Mouse (Mus musculus) brain, embryonic 18.5 days (tissue): ENCODE results near the gene Zswim2.
"Not testable (repeated sequence)": the region's sequence is repeated elsewhere in the genome, so short reads cannot be mapped to it uniquely, and the experiment has no call there.

Source experiments
- DNase-seq: peaks from one replicate; pipeline ENCODE4 v3.0.0-alpha.2; 2012; ENCODE audit warnings: low read depth, low spot score

Gene Zswim2

GRCm38 (mm10) chr2:83940931-83941361 is at the start of gene Zswim2:
Gene Zswim2 (minus strand): TSS chr2:83941228.
- peak; percentile 70 for DNase-seq

- not testable (repeated sequence) for DNase-seq
Measured at GRCm38 (mm10) chr2:83990253-83990652, 49.2 kb upstream of the Zswim2 start, which contains the start of gene Gm13691. Gene Gm13691 (plus strand): TSS chr2:83990553.

DNA sequence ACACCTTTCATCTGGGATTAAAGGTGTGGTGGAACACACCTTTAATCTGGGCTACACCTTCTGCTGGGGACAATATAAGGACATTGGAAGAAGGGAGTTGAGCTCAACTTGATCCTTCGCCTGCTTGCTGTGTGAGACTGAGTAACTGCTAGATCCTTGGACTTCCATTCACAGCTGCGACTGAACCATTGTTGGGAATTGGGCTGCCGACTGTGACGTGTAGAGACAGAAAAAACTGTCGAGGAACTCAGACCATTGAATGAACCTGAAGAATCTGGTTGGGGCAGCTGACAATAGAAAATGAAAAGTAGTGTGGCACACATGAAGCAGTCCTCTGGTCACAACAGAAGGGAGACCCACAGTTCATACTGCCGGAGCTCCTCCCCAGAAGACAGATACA is 43.4 kb upstream of the Zswim2 start, which contains the start of gene Gm13697:
Gene Gm13697, plus strand, starts transcription at position 301 of the 400 bp plus-strand sequence.
- not testable (repeated sequence) for DNase-seq

DNA sequence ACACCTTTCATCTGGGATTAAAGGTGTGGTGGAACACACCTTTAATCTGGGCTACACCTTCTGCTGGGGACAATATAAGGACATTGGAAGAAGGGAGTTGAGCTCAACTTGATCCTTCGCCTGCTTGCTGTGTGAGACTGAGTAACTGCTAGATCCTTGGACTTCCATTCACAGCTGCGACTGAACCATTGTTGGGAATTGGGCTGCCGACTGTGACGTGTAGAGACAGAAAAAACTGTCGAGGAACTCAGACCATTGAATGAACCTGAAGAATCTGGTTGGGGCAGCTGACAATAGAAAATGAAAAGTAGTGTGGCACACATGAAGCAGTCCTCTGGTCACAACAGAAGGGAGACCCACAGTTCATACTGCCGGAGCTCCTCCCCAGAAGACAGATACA is 37.6 kb upstream of the Zswim2 start, which contains the start of gene Gm13694:
Gene Gm13694, plus strand, starts transcription at position 301 of the 400 bp plus-strand sequence.
- not testable (repeated sequence) for DNase-seq

GRCm38 (mm10) chr2:83972823-83973222 is 31.8 kb upstream of the Zswim2 start, which contains the start of gene Gm13696:
Gene Gm13696 (plus strand): TSS chr2:83973123.
- DNase-seq: not testable (repeated sequence)

DNA sequence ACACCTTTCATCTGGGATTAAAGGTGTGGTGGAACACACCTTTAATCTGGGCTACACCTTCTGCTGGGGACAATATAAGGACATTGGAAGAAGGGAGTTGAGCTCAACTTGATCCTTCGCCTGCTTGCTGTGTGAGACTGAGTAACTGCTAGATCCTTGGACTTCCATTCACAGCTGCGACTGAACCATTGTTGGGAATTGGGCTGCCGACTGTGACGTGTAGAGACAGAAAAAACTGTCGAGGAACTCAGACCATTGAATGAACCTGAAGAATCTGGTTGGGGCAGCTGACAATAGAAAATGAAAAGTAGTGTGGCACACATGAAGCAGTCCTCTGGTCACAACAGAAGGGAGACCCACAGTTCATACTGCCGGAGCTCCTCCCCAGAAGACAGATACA is 26.0 kb upstream of the Zswim2 start, which contains the start of gene Gm13695:
Gene Gm13695, plus strand, starts transcription at position 301 of the 400 bp plus-strand sequence.
- DNase-seq: not testable (repeated sequence)

- DNase-seq: not testable (repeated sequence)
Measured at GRCm38 (mm10) chr2:83961203-83961602, 20.2 kb upstream of the Zswim2 start, which contains the start of gene Gm13693. Gene Gm13693 (plus strand): TSS chr2:83961503.

DNA sequence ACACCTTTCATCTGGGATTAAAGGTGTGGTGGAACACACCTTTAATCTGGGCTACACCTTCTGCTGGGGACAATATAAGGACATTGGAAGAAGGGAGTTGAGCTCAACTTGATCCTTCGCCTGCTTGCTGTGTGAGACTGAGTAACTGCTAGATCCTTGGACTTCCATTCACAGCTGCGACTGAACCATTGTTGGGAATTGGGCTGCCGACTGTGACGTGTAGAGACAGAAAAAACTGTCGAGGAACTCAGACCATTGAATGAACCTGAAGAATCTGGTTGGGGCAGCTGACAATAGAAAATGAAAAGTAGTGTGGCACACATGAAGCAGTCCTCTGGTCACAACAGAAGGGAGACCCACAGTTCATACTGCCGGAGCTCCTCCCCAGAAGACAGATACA is 14.4 kb upstream of the Zswim2 start, which contains the start of gene Gm13698:
Gene Gm13698, plus strand, starts transcription at position 301 of the 400 bp plus-strand sequence.
- not testable (repeated sequence) for DNase-seq

DNA sequence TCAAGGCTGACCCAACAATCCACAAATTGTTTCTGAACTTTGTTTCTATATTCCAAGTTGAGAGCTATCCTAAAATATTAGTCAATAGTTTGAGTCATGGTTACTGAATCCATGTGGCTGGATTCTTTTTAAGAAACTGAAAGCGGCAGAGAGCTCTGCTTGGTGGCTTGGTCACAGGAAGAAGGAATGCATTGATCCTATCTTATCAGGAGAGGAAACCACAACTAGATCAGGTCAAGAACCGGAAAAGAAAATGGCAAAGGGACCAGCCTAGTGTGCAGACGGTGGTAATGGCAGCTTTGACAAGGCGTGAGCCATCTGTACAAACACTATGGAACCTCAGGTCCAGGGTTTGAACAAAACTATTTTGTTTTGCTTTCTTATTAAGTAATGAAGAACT is 764 bp upstream of the Zswim2 start:
- DNase-seq: no peak

DNA sequence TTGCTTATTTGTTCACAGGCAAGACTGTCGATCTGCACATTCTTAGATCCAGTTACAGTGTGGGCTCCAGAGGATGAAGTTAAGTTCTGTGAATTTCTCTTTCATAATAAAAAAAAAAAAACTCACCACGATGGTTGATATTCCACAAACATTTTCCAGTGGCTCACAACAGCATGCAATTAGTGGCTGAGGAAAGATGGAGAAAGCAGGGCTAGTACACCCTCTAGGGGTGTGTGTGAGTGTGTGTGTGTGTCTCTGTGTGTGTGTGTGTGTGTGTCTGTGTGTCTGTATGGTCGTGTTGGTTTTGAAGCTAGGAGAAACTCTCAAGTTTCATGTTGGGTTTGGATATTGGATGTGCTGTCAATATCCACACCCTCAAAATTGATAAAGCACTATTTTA is 350 bp upstream of the Zswim2 start:
- DNase-seq: no peak

- DNase-seq: no peak
Measured at GRCm38 (mm10) chr2:83929478-83930088, 11.4 kb downstream of the Zswim2 start.

- no peak for DNase-seq
Measured at GRCm38 (mm10) chr2:83901896-83902540, 39.0 kb downstream of the Zswim2 start.

GRCm38 (mm10) chr2:83893701-83894100 is 47.3 kb downstream of the Zswim2 start:
- DNase-seq: no peak

DNA sequence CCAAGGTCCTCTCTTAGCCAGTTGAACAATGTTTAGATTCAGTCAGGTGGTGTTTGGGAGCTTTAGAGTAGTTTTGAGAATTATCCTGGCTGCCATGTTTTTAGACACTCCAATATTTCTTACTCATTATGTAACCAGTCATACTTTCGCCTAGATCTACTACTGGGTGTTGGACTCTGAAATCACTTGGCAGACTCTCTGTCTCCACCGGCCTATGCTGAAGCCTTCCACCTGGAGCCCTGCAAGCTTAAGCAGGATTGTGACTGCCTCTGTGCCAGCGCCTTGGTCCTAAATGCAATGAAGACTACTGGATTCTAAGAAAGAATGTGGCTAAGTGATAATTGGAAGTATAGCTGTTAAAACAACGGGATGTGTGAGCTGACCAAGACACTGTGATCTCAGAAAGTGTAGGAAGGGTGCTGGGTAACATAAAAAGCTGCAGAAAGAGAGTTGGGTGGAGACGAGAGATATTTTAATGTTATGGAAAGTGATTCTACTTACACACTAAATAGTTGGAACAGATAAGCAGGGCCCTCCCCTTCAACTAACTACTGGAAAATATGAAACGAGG is 57.1 kb downstream of the Zswim2 start:
- DNase-seq: no peak
